ENCODE assay signal across 8 mouse cellular contexts in the genomic region with DNA sequence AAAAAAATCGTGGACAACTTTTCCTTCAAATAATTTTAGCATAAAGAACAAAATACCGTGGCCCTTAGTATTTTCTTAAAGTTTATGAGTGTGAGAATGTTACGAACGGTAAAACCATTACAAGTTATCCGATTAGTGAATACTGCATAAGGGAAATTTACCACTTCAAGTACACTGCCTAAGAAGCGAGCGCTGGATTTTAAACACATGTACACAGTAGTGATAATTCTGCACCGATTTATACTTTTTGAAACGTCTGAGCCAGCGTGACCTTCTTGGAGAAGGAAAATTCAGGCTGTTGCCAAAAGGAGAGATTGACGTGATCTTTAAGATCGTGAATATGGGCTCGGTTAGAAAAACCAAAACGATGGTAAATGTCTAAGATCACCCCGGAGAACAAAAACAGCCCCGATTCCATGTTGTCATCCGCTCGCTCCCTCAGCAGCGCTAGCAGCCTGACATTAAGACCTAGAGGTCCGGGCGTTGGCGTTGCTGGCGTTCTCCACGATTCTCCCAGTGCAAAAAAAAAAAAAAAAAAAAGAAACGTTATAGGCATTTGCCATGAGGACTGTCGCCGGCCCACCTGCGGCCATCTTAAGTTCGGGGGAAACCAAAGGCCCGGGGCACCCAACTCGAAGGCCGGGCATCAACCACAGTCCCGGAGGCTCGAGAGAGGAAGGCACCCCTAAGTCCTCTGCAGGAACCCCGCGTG. TPM values are rescaled to one million over a fixed set of nuclear protein-coding genes. Genes with fewer than 3 reads are reported as not detected.
A peak's percentile ranks its signal among the peaks of the same experiment; 100 is the strongest.
DNase-seq lines count a peak whose midpoint lies in the region; ATAC-seq and TF ChIP-seq lines count a peak whose summit lies in the region.

No protein-coding gene starts in this region.

- H3K27me3 ChIP-seq in limb, embryonic 11.5 days (ENCODE audit: control insufficient read depth, insufficient read depth, low read length) = no peaks in the 10 kb centered on the region

- H3K27ac ChIP-seq in limb, embryonic 11.5 days (replicated peaks; ENCODE audit: low read depth, low read length) = peak overlapping the region; percentile 94
- H3K27ac ChIP-seq in olfactory bulb, adult 2 months (ENCODE audit: insufficient read depth, low read depth, low read length) = peak overlapping the region; percentile 98

- no peak for TF ChIP-seq POLR2A in olfactory bulb, adult 2 months (IDR thresholded peaks at IDR 0.05; ENCODE audit: insufficient read depth, low read depth, low read length)

- DNase-seq in heart, adult 11 months = peak; percentile 86
- no peak for DNase-seq in heart, postnatal 36 days
- DNase-seq in limb, embryonic 11.5 days (ENCODE audit: low spot score) = no peak
- DNase-seq in gastrocnemius, adult 18-20 months (ENCODE audit: low spot score) = no peak
- no peak for DNase-seq in kidney, adult 11 months

- peak overlapping the region; percentile 73 for H3K4me3 ChIP-seq in limb, embryonic 11.5 days (ENCODE audit: low read depth, low read length)
- peak overlapping the region; percentile 79 for H3K4me3 ChIP-seq in olfactory bulb, adult 2 months (ENCODE audit: insufficient read depth, low read depth, low read length)

- H3K9me3 ChIP-seq in limb, embryonic 11.5 days (ENCODE audit: control insufficient read depth, low read length) = no peaks in the 10 kb centered on the region

- peak overlapping the region; percentile 55 for H3K4me2 ChIP-seq in limb, embryonic 11.5 days (ENCODE audit: low read depth, severe bottlenecking)

- peak overlapping the region; percentile 93 for H3K9ac ChIP-seq in limb, embryonic 11.5 days (ENCODE audit: low read length)

- peak; percentile 63 for ATAC-seq in CD4-positive, CD25-positive, alpha-beta regulatory T cell, adult 4 months
- peak; percentile 85 for ATAC-seq in erythroblast, adult 5-6 weeks (replicated peaks; ENCODE audit: low FRiP score, poor library complexity, severe bottlenecking)
- ATAC-seq in limb, embryonic 11.5 days (ENCODE audit: insufficient number of reproducible peaks, low FRiP score, low TSS enrichment, low read depth) = peak; percentile 57; the same call in 1 of the 2 replicates

- no peaks in the 10 kb centered on the region for H3K36me3 ChIP-seq in limb, embryonic 11.5 days (ENCODE audit: control insufficient read depth, insufficient read depth, low read length)

- H3K4me1 ChIP-seq in limb, embryonic 11.5 days (ENCODE audit: control insufficient read depth, insufficient read depth, low read length) = peaks cover 7% of the 10 kb centered on the region
- 0 out of 2 replicates have a peak, but pooled peaks cover 2% of the 10 kb centered on the region for H3K4me1 ChIP-seq in olfactory bulb, adult 2 months (ENCODE audit: control insufficient read depth, insufficient read depth, low read length)

- TF ChIP-seq CTCF in olfactory bulb, adult 2 months (IDR thresholded peaks at IDR 0.05; ENCODE audit: insufficient read depth, low read depth, low read length) = no peak

- intact Hi-C loops in heart, postnatal 36 days (cut with DNase I) = loop anchor here (2.0 kb wide), 1 partner anchor 145 kb away; no protein-coding TSS in a partner anchor

- 2% methylated on average over 36 of the region's 36 CpGs for WGBS in limb, embryonic 11.5 days
- WGBS in olfactory bulb, adult 2 months = under 1% methylated on average over 36 of the region's 36 CpGs

RNA-seq across cellular contexts. Expression of gene Srek1, which starts 0.8 kb away (rescaled TPM):
- total RNA-seq in heart, postnatal 36 days (2021) = 10 to 100 TPM; 20.3 to 21.0 TPM
- 10 to 100 TPM; 65.6 to 66.1 TPM for polyA plus RNA-seq in CD4-positive, CD25-positive, alpha-beta regulatory T cell, adult 4 months (2017; shearing (Covaris generic))
- 9.2 and 10.0 TPM in 2 replicates for total RNA-seq in erythroblast, adult 5-6 weeks (2015; ENCODE audit: low replicate concordance)
- 23.1 and 50.1 TPM in 2 replicates for total RNA-seq in erythroblast, adult 5-6 weeks (2017; ENCODE audit: low replicate concordance)
- 115 and 117 TPM in 2 replicates for polyA plus RNA-seq in limb, embryonic 11.5 days (2014; fragmentation: Nextera tagmentation; extraction: Ambion mirVana)
- polyA plus RNA-seq in olfactory bulb, adult 2 months (2012; ENCODE audit: insufficient read depth, insufficient read length, low replicate concordance, missing spikeins) = 155 and 308 TPM in 2 replicates
- total RNA-seq in gastrocnemius, adult 18-20 months (2021) = 10 to 100 TPM; 18.1 to 18.3 TPM
